10 mouse cellular contexts compared by ENCODE assay signal in the genomic region with DNA sequence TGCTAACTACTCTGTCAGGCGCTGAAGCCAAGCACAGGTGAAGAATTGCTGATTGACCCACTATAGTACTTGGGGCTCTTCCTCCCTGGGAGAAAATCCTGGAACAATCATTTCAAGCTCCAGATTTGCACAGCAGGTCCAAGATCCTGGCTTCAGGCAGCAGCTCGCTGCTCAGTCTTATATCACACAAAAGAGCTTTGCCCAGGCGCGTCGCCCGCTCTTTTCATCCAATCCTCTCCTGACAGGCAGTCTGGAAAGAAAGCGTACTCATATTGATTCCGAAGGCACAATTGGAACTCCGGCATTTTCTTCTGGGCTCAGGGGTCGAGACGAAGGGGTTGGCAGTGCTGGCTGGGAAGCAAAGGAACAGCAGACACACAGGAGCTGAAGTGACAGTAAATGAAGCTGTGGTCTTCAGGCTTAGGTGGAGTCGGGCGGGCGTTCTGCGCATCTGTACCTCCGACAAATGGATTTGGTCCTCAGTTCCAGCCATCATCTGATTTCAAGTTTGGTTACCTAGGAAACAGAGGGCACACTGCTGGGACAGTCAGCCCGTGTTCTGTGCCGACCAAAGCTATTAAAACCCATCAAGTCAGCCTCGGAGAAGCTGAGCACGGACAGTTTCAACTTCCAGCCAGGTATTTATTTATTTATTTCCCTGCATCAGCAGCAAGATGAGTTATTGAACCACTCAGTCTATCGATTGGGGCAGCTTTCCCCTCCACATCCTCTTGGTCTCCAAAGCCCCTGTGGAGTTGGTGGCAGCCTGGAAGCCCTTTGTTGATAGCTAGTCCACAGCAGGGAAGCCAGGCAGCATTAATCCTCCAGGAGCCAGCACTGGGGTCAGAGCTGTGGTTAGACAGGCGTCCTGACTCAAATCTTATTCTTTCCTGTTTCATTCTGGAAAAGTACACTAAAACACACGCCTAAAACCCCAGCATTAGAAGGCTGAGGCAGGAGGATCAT.
DNase-seq lines count a peak whose midpoint lies in the region; ATAC-seq and TF ChIP-seq lines count a peak whose summit lies in the region.
"Had no signal": no experiment of that assay in that cellular context is flagged by ENCODE, and none has a peak within 500 bp of the region (broad histone marks: within the 10 kb centered on the region; RNA-seq: fewer than 3 reads in every experiment).

No protein-coding gene starts in this region.

- H3K36me3 ChIP-seq in embryonic facial prominence, embryonic 10.5 days (replicated peaks) = no peaks in the 10 kb centered on the region
- no peaks in the 10 kb centered on the region for H3K36me3 ChIP-seq in hindbrain, postnatal 0 days (ENCODE audit: insufficient read depth, low read length)
- no peaks in the 10 kb centered on the region for H3K36me3 ChIP-seq in midbrain, embryonic 11.5 days (ENCODE audit: control insufficient read depth, insufficient read depth, low read length)
- no peaks in the 10 kb centered on the region for H3K36me3 ChIP-seq in kidney, embryonic 16.5 days (ENCODE audit: insufficient read depth, low read length)

- H3K9ac ChIP-seq in hindbrain, postnatal 0 days (replicated peaks; ENCODE audit: low read length) = peak overlapping the region; percentile 33; the same call in 1 of the 2 replicates
- H3K9ac ChIP-seq in midbrain, embryonic 11.5 days (ENCODE audit: low read length) = peak overlapping the region; percentile 51
- H3K9ac ChIP-seq in kidney, embryonic 16.5 days (replicated peaks; ENCODE audit: low read length) = no peak overlapping the region

- H3K4me1 ChIP-seq in embryonic facial prominence, embryonic 10.5 days = no peaks in the 10 kb centered on the region
- no peaks in the 10 kb centered on the region for H3K4me1 ChIP-seq in hindbrain, postnatal 0 days (ENCODE audit: insufficient read depth, low read length)
- H3K4me1 ChIP-seq in midbrain, embryonic 11.5 days (ENCODE audit: control insufficient read depth, insufficient read depth, low read length) = 0 out of 2 replicates have a peak, but pooled peaks cover 3% of the 10 kb centered on the region
- no peaks in the 10 kb centered on the region for H3K4me1 ChIP-seq in kidney, embryonic 16.5 days (ENCODE audit: insufficient read depth, low read length)

- H3K27me3 ChIP-seq in embryonic facial prominence, embryonic 10.5 days (replicated peaks; ENCODE audit: low read depth, poor library complexity, severe bottlenecking) = peaks cover 4% of the 10 kb centered on the region; the same call in 1 of the 2 replicates
- H3K27me3 ChIP-seq in hindbrain, postnatal 0 days (ENCODE audit: insufficient read depth, low read length) = no peaks in the 10 kb centered on the region
- H3K27me3 ChIP-seq in midbrain, embryonic 11.5 days (ENCODE audit: control insufficient read depth, insufficient read depth, low read length) = no peaks in the 10 kb centered on the region
- no peaks in the 10 kb centered on the region for H3K27me3 ChIP-seq in kidney, embryonic 16.5 days (ENCODE audit: insufficient read depth, low read length)

- DNase-seq in Muller cell, postnatal 12 days (ENCODE audit: inconsistent ontology term) = peak; percentile 19
- peak; percentile 15 for DNase-seq in embryonic facial prominence, embryonic 10.5 days (ENCODE audit: low spot score)
- DNase-seq in hindbrain, postnatal 0 days (ENCODE audit: low spot score) = peak; percentile 69
- peak; percentile 92 for DNase-seq in midbrain, embryonic 11.5 days (ENCODE audit: low spot score, missing footprints)
- DNase-seq in thymus, postnatal 10 days (ENCODE audit: low spot score in 2 of 2) = no peak
- no peak for DNase-seq in kidney, postnatal 36 days
- DNase-seq in thymus, postnatal 0 days (ENCODE audit: low spot score) = no peak
- DNase-seq: gastrocnemius, adult 2 months had no signal

- 46% methylated on average over 23 of the region's 23 CpGs for WGBS in embryonic facial prominence, embryonic 10.5 days
- 13% methylated on average over 23 of the region's 23 CpGs for WGBS in hindbrain, postnatal 0 days
- 17% methylated on average over 23 of the region's 23 CpGs for WGBS in midbrain, embryonic 11.5 days
- 68% methylated on average over 23 of the region's 23 CpGs for WGBS in kidney, embryonic 16.5 days

- peak overlapping the region; percentile 60 for H3K4me2 ChIP-seq in hindbrain, postnatal 0 days (ENCODE audit: low read depth, low read length)
- peak overlapping the region; percentile 46 for H3K4me2 ChIP-seq in midbrain, embryonic 11.5 days
- no peak overlapping the region for H3K4me2 ChIP-seq in kidney, embryonic 16.5 days (replicated peaks; ENCODE audit: low read depth, low read length)
- H3K4me2 ChIP-seq: liver, embryonic 11.5 days had no signal

- no peaks in the 10 kb centered on the region for H3K9me3 ChIP-seq in embryonic facial prominence, embryonic 10.5 days
- no peaks in the 10 kb centered on the region for H3K9me3 ChIP-seq in hindbrain, postnatal 0 days (ENCODE audit: low read length)
- no peaks in the 10 kb centered on the region for H3K9me3 ChIP-seq in midbrain, embryonic 11.5 days (ENCODE audit: control insufficient read depth, low read length)
- 0 out of 2 replicates have a peak, but pooled peaks cover 4% of the 10 kb centered on the region for H3K9me3 ChIP-seq in kidney, embryonic 16.5 days (ENCODE audit: low read length)

- ATAC-seq in hindbrain, postnatal 0 days = peak; percentile 81
- ATAC-seq in midbrain, embryonic 11.5 days (ENCODE audit: low FRiP score) = peak; percentile 79
- no peak for ATAC-seq in kidney, embryonic 16.5 days (ENCODE audit: low FRiP score, low TSS enrichment)

- TF ChIP-seq CTCF in hindbrain, postnatal 0 days (IDR thresholded peaks at IDR 0.05; ENCODE audit: low read depth) = no peak

- H3K4me3 ChIP-seq in embryonic facial prominence, embryonic 10.5 days = peak overlapping the region; percentile 29; the same call in 1 of the 2 replicates
- peak overlapping the region; percentile 31 for H3K4me3 ChIP-seq in hindbrain, postnatal 0 days (ENCODE audit: low read length)
- peak overlapping the region; percentile 18 for H3K4me3 ChIP-seq in midbrain, embryonic 11.5 days (ENCODE audit: low read depth, low read length)
- H3K4me3 ChIP-seq in kidney, embryonic 16.5 days (ENCODE audit: low read length) = no peak overlapping the region
- H3K4me3 ChIP-seq: gastrocnemius, adult 2 months had no signal

- H3K27ac ChIP-seq in embryonic facial prominence, embryonic 10.5 days (replicated peaks) = no peak overlapping the region
- H3K27ac ChIP-seq in hindbrain, postnatal 0 days = peak overlapping the region; percentile 73
- peak overlapping the region; percentile 64 for H3K27ac ChIP-seq in midbrain, embryonic 11.5 days (ENCODE audit: low read depth, low read length)
- H3K27ac ChIP-seq in kidney, embryonic 16.5 days (ENCODE audit: low read length) = no peak overlapping the region
- H3K27ac ChIP-seq: gastrocnemius, adult 2 months had no signal

Comparison
In these comparisons a context has a peak if more than half of its experiments do, and no peak if none do; other contexts are left out.
1. DNase-seq: peak in Muller cell, postnatal 12 days (single experiment), embryonic facial prominence, embryonic 10.5 days (single experiment), hindbrain, postnatal 0 days (single experiment) and midbrain, embryonic 11.5 days (single experiment); none in thymus, postnatal 10 days (0 of 2), kidney, postnatal 36 days (0 of 2) and thymus, postnatal 0 days (single experiment).
2. H3K27ac ChIP-seq: peak in hindbrain, postnatal 0 days (single experiment) and midbrain, embryonic 11.5 days (single experiment); none in embryonic facial prominence, embryonic 10.5 days (single experiment) and kidney, embryonic 16.5 days (single experiment).